Mouse (Mus musculus): ENCODE results near the gene Camkk2. TPM values are rescaled to one million over a fixed set of nuclear protein-coding genes. Genes with fewer than 3 reads are reported as not detected.

Gene Camkk2
- polyA plus RNA-seq, 1 experiment from 2014 or later = 18.5 TPM

- Histone ChIP-seq H3K27ac (ENCODE audit: low read depth, low read length) (no peak overlapping the region), H3K36me3 (ENCODE audit: control insufficient read depth, insufficient read depth, low read length) (peaks cover 26% of the 10 kb centered on the region)
- WGBS = 94% methylated on average over 9 of the region's 9 CpGs
Observed at GRCm38 (mm10) chr5:122811364-122812079, 32.3 kb upstream of the Camkk2 start.

GRCm38 (mm10) chr5:122805503-122805902, 26.3 kb upstream of the Camkk2 start:
- H3K36me3 ChIP-seq (ENCODE audit: control insufficient read depth, insufficient read depth, low read length) = peaks cover 22% of the 10 kb centered on the region
- ATAC-seq (ENCODE audit: low FRiP score) (no peak), DNase-seq (ENCODE audit: low spot score, missing footprints) (no peak)
- H3K9me3 ChIP-seq (ENCODE audit: control insufficient read depth, low read length) = no peaks in the 10 kb centered on the region
- WGBS = 74% methylated on average over 3 of the region's 3 CpGs
- H3K9ac ChIP-seq (ENCODE audit: low read length) = no peak overlapping the region
- no peak overlapping the region for H3K4me3 ChIP-seq (ENCODE audit: low read depth, low read length)
- H3K27me3 ChIP-seq (ENCODE audit: control insufficient read depth, insufficient read depth, low read length) = no peaks in the 10 kb centered on the region
- H3K27ac ChIP-seq (ENCODE audit: low read depth, low read length) = no peak overlapping the region
- H3K4me2 ChIP-seq = no peak overlapping the region
- H3K4me1 ChIP-seq (ENCODE audit: control insufficient read depth, insufficient read depth, low read length) = no peaks in the 10 kb centered on the region

More at GRCm38 (mm10) chr5:122811364-122812079, 32.3 kb upstream of the Camkk2 start:
- no peaks in the 10 kb centered on the region for H3K27me3 ChIP-seq (ENCODE audit: control insufficient read depth, insufficient read depth, low read length)
- H3K4me3 ChIP-seq (ENCODE audit: low read depth, low read length) = no peak overlapping the region
- H3K4me1 ChIP-seq (ENCODE audit: control insufficient read depth, insufficient read depth, low read length) = no peaks in the 10 kb centered on the region
- H3K9ac ChIP-seq (ENCODE audit: low read length) = no peak overlapping the region
- no peak for ATAC-seq (ENCODE audit: low FRiP score)
- peak; percentile 94 for DNase-seq (ENCODE audit: low spot score, missing footprints)
- H3K9me3 ChIP-seq (ENCODE audit: control insufficient read depth, low read length) = no peaks in the 10 kb centered on the region
- no peak overlapping the region for H3K4me2 ChIP-seq

DNA sequence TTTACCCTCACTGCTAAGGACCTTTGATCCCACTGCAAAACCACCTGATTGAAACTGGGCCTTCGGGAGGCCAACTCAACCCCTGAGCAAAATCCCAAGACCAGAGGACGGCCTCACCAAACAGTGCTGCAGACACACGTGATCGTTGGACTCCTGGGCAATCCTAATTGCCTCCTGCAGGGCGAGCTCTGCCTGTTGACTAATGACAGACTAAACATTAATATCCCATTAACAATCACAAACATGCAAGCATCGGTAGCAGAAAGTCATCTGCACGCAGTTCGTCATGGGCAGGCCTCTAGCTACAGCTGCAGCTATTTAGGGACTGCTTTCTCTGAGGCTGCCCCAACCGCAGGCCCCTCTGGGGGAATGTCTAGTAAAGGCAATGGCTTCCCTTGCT, 23.5 kb upstream of the Camkk2 start:
- Histone ChIP-seq H3K9ac (ENCODE audit: low read length) (no peak overlapping the region), H3K4me1 (ENCODE audit: control insufficient read depth, insufficient read depth, low read length) (no peaks in the 10 kb centered on the region), H3K27me3 (ENCODE audit: control insufficient read depth, insufficient read depth, low read length) (no peaks in the 10 kb centered on the region), H3K36me3 (ENCODE audit: control insufficient read depth, insufficient read depth, low read length) (peaks cover 43% of the 10 kb centered on the region), H3K9me3 (ENCODE audit: control insufficient read depth, low read length) (no peaks in the 10 kb centered on the region), H3K4me3 (ENCODE audit: low read depth, low read length) (no peak overlapping the region), H3K4me2 (no peak overlapping the region), H3K27ac (ENCODE audit: low read depth, low read length) (no peak overlapping the region)
- WGBS = 93% methylated on average over 9 of the region's 9 CpGs
- DNase-seq (ENCODE audit: low spot score, missing footprints) (no peak), ATAC-seq (ENCODE audit: low FRiP score) (no peak)

DNA sequence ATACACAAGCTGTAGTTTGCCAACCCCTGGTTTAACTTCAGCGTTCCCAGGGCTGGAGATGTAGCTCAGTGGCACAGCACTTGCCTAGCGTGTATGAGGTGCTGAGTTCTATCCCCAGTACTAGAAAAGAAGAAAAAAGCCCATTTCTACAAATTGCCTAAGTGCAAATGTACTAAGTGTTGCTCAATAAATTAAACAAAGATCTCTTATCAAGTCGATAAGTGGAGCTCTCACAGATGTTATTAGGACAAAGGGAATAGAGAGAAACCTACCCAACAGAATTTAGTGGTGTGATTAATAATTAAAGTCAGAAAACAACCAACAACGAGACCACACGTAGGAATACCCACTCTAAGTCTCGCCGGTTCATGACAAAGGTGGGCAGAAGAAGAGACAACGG, 22.5 kb upstream of the Camkk2 start:
- ATAC-seq (ENCODE audit: low FRiP score) (no peak), DNase-seq (ENCODE audit: low spot score, missing footprints) (no peak)
- H3K27ac ChIP-seq (ENCODE audit: low read depth, low read length) = no peak overlapping the region
- H3K4me3 ChIP-seq (ENCODE audit: low read depth, low read length) = no peak overlapping the region
- H3K36me3 ChIP-seq (ENCODE audit: control insufficient read depth, insufficient read depth, low read length) = peaks cover 48% of the 10 kb centered on the region
- H3K4me2 ChIP-seq = no peak overlapping the region
- WGBS = 94% methylated on average over 8 of the region's 8 CpGs
- H3K4me1 ChIP-seq (ENCODE audit: control insufficient read depth, insufficient read depth, low read length) = no peaks in the 10 kb centered on the region
- no peaks in the 10 kb centered on the region for H3K9me3 ChIP-seq (ENCODE audit: control insufficient read depth, low read length)
- H3K9ac ChIP-seq (ENCODE audit: low read length) = no peak overlapping the region
- no peaks in the 10 kb centered on the region for H3K27me3 ChIP-seq (ENCODE audit: control insufficient read depth, insufficient read depth, low read length)

GRCm38 (mm10) chr5:122800345-122801010, 21.3 kb upstream of the Camkk2 start:
- H3K9ac ChIP-seq (ENCODE audit: low read length) = no peak overlapping the region
- H3K4me1 ChIP-seq (ENCODE audit: control insufficient read depth, insufficient read depth, low read length) = no peaks in the 10 kb centered on the region
- no peaks in the 10 kb centered on the region for H3K27me3 ChIP-seq (ENCODE audit: control insufficient read depth, insufficient read depth, low read length)
- H3K4me3 ChIP-seq (ENCODE audit: low read depth, low read length) = no peak overlapping the region
- H3K4me2 ChIP-seq = no peak overlapping the region
- H3K9me3 ChIP-seq (ENCODE audit: control insufficient read depth, low read length) = no peaks in the 10 kb centered on the region
- ATAC-seq (ENCODE audit: low FRiP score) (no peak), DNase-seq (ENCODE audit: low spot score, missing footprints) (no peak)
- H3K36me3 ChIP-seq (ENCODE audit: control insufficient read depth, insufficient read depth, low read length) = peaks cover 40% of the 10 kb centered on the region
- H3K27ac ChIP-seq (ENCODE audit: low read depth, low read length) = no peak overlapping the region
- 95% methylated on average over 13 of the region's 13 CpGs for WGBS

DNA sequence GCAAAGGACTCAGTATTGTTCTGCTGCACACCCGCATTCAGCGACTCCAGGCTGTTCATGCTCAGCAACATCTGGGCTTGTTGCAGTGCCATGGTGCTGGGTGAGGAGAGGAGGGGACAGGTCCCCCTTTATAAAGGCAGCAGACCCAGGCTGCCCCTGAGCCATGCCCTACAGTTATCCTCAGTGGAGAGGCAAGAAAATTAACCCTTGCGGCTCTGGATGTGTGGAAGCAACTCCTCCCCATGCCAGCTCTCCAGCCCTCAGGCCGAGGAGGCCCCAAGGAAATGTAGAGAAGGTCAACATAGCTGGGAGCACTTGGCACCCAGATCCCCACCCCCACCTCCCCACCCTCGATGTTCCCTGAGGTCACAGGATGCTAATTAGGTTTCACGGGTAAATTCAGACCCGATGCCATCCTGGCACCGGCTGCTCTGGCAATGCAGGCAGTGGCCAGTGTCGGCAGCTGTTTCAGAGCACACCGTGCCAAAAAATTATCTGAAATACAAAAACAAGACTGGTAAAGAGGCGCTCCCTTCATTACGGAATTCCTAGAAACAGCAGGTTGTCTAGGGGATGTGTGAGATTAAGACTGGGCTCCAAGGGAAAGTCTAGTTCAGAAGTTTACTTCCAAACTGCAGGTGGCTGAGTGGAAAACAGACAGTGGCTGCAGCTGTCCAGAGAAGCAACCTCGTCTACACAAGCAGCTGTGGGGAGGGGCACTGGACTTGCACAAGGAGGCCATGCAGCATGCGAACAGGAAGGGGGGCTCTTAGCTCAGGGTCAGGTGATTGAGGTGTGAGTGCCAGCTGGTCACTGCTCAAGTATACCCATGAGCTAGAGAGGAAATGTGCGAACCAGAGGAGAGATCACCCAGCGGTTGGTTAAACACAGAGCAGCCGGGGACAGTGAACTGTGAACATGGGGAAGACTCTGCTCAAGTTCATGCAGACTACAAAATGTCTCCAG, 20.5 kb upstream of the Camkk2 start:
- Histone ChIP-seq H3K4me3 (ENCODE audit: low read depth, low read length) (no peak overlapping the region), H3K4me2 (no peak overlapping the region), H3K27me3 (ENCODE audit: control insufficient read depth, insufficient read depth, low read length) (no peaks in the 10 kb centered on the region), H3K4me1 (ENCODE audit: control insufficient read depth, insufficient read depth, low read length) (no peaks in the 10 kb centered on the region), H3K27ac (ENCODE audit: low read depth, low read length) (no peak overlapping the region), H3K36me3 (ENCODE audit: control insufficient read depth, insufficient read depth, low read length) (peaks cover 40% of the 10 kb centered on the region), H3K9ac (ENCODE audit: low read length) (no peak overlapping the region), H3K9me3 (ENCODE audit: control insufficient read depth, low read length) (no peaks in the 10 kb centered on the region)
- 92% methylated on average over 17 of the region's 17 CpGs for whole genome bisulfite sequencing
- DNase-seq (ENCODE audit: low spot score, missing footprints) (no peak), ATAC-seq (ENCODE audit: low FRiP score) (no peak)

GRCm38 (mm10) chr5:122798557-122799378, 19.6 kb upstream of the Camkk2 start:
- 88% methylated on average over 17 of the region's 17 CpGs for WGBS
- no peak overlapping the region for H3K4me2 ChIP-seq
- H3K4me3 ChIP-seq (ENCODE audit: low read depth, low read length) = no peak overlapping the region
- DNase-seq (ENCODE audit: low spot score, missing footprints) (no peak), ATAC-seq (ENCODE audit: low FRiP score) (no peak)
- H3K27ac ChIP-seq (ENCODE audit: low read depth, low read length) = no peak overlapping the region
- peaks cover 43% of the 10 kb centered on the region for H3K36me3 ChIP-seq (ENCODE audit: control insufficient read depth, insufficient read depth, low read length)
- H3K9ac ChIP-seq (ENCODE audit: low read length) = no peak overlapping the region
- no peaks in the 10 kb centered on the region for H3K27me3 ChIP-seq (ENCODE audit: control insufficient read depth, insufficient read depth, low read length)
- no peaks in the 10 kb centered on the region for H3K4me1 ChIP-seq (ENCODE audit: control insufficient read depth, insufficient read depth, low read length)
- H3K9me3 ChIP-seq (ENCODE audit: control insufficient read depth, low read length) = no peaks in the 10 kb centered on the region

- Histone ChIP-seq H3K4me2 (no peak overlapping the region), H3K36me3 (ENCODE audit: control insufficient read depth, insufficient read depth, low read length) (peaks cover 47% of the 10 kb centered on the region), H3K4me1 (ENCODE audit: control insufficient read depth, insufficient read depth, low read length) (no peaks in the 10 kb centered on the region), H3K27me3 (ENCODE audit: control insufficient read depth, insufficient read depth, low read length) (no peaks in the 10 kb centered on the region), H3K4me3 (ENCODE audit: low read depth, low read length) (no peak overlapping the region), H3K9ac (ENCODE audit: low read length) (no peak overlapping the region), H3K27ac (ENCODE audit: low read depth, low read length) (no peak overlapping the region), H3K9me3 (ENCODE audit: control insufficient read depth, low read length) (no peaks in the 10 kb centered on the region)
- ATAC-seq (ENCODE audit: low FRiP score) (no peak), DNase-seq (ENCODE audit: low spot score, missing footprints) (no peak)
- WGBS = 91% methylated on average over 3 of the region's 3 CpGs
Observed at GRCm38 (mm10) chr5:122797866-122798265, 18.7 kb upstream of the Camkk2 start.
